Comparison of ENCODE assay signal across 13 mouse cellular contexts in genomic region chr5:12634227-12634980, GRCm38 (mm10).
DNase-seq lines count a peak whose midpoint lies in the region; ATAC-seq and TF ChIP-seq lines count a peak whose summit lies in the region.
"Had no signal": no experiment of that assay in that cellular context is flagged by ENCODE, and none has a peak within 500 bp of the region (broad histone marks: within the 10 kb centered on the region; RNA-seq: fewer than 3 reads in every experiment).

No protein-coding gene starts in this region.

- no peak overlapping the region for H3K27ac ChIP-seq in forebrain, embryonic 13.5 days
- no peak overlapping the region for H3K27ac ChIP-seq in forebrain, embryonic 16.5 days (ENCODE audit: low read length)
- H3K27ac ChIP-seq in hindbrain, embryonic 13.5 days, result no peak overlapping the region
- H3K27ac ChIP-seq: heart, embryonic 15.5 days; lung, embryonic 15.5 days had no signal

- TF ChIP-seq POLR2A in brain, embryonic 14.5 days (IDR thresholded peaks at IDR 0.05; ENCODE audit: borderline replicate concordance, extremely low read depth, insufficient read depth, insufficient read length, poor library complexity, severe bottlenecking), result no peak

- no peaks in the 10 kb centered on the region for H3K9me3 ChIP-seq in forebrain, embryonic 13.5 days (replicated peaks)
- no peaks in the 10 kb centered on the region for H3K9me3 ChIP-seq in forebrain, embryonic 16.5 days (ENCODE audit: control insufficient read depth, low read length)
- no peaks in the 10 kb centered on the region for H3K9me3 ChIP-seq in hindbrain, embryonic 13.5 days
- H3K9me3 ChIP-seq: G1E; heart, embryonic 15.5 days; lung, embryonic 15.5 days had no signal

- H3K27me3 ChIP-seq in forebrain, embryonic 13.5 days, result no peaks in the 10 kb centered on the region
- H3K27me3 ChIP-seq in forebrain, embryonic 16.5 days (replicated peaks; ENCODE audit: control insufficient read depth, insufficient read depth, low read length), result no peaks in the 10 kb centered on the region
- H3K27me3 ChIP-seq in hindbrain, embryonic 13.5 days, result no peaks in the 10 kb centered on the region
- H3K27me3 ChIP-seq: heart, embryonic 15.5 days; lung, embryonic 15.5 days had no signal

- DNase-seq in brain, embryonic 14.5 days (ENCODE audit: low read depth), result peak; percentile 41
- DNase-seq in neural tube, embryonic 10.5 days (ENCODE audit: extremely low spot score, low spot score), result peak; percentile 29
- DNase-seq in layer of hippocampus, adult 9-11 months, result no peak
- no peak for DNase-seq in cerebellum, adult 9-11 months
- no peak for DNase-seq in cerebellum, postnatal 36 days
- DNase-seq: cerebellum, adult 8-10 months; gastrocnemius, postnatal 25 days had no signal

- no peaks in the 10 kb centered on the region for H3K36me3 ChIP-seq in forebrain, embryonic 13.5 days (ENCODE audit: poor library complexity, severe bottlenecking)
- H3K36me3 ChIP-seq in forebrain, embryonic 16.5 days (ENCODE audit: control insufficient read depth, insufficient read depth), result no peaks in the 10 kb centered on the region
- H3K36me3 ChIP-seq in hindbrain, embryonic 13.5 days, result no peaks in the 10 kb centered on the region
- H3K36me3 ChIP-seq: G1E; heart, embryonic 15.5 days; lung, embryonic 15.5 days had no signal

- no peak overlapping the region for H3K9ac ChIP-seq in forebrain, embryonic 13.5 days
- H3K9ac ChIP-seq in forebrain, embryonic 16.5 days (replicated peaks; ENCODE audit: low read depth, low read length), result no peak overlapping the region
- no peak overlapping the region for H3K9ac ChIP-seq in hindbrain, embryonic 13.5 days
- H3K9ac ChIP-seq: heart, embryonic 15.5 days; lung, embryonic 15.5 days had no signal

- H3K4me1 ChIP-seq in forebrain, embryonic 13.5 days, result peaks cover 5% of the 10 kb centered on the region; the same call in 1 of the 2 replicates
- H3K4me1 ChIP-seq in forebrain, embryonic 16.5 days (replicated peaks; ENCODE audit: control insufficient read depth, insufficient read depth, low read length), result no peaks in the 10 kb centered on the region
- H3K4me1 ChIP-seq in hindbrain, embryonic 13.5 days (replicated peaks), result no peaks in the 10 kb centered on the region
- H3K4me1 ChIP-seq: heart, embryonic 15.5 days; lung, embryonic 15.5 days had no signal

- H3K4me3 ChIP-seq in forebrain, embryonic 13.5 days, result no peak overlapping the region
- no peak overlapping the region for H3K4me3 ChIP-seq in forebrain, embryonic 16.5 days (replicated peaks; ENCODE audit: low read length)
- H3K4me3 ChIP-seq in hindbrain, embryonic 13.5 days, result no peak overlapping the region
- H3K4me3 ChIP-seq: heart, embryonic 15.5 days; lung, embryonic 15.5 days had no signal

- ATAC-seq in forebrain, embryonic 13.5 days, result no peak
- ATAC-seq in forebrain, embryonic 16.5 days, result no peak
- no peak; the same call in 1 of the 2 replicates for ATAC-seq in hindbrain, embryonic 13.5 days (ENCODE audit: low FRiP score)

- 19% methylated on average over 8 of the region's 8 CpGs for WGBS in forebrain, embryonic 13.5 days
- WGBS in forebrain, embryonic 16.5 days, result 20% methylated on average over 8 of the region's 8 CpGs
- WGBS in hindbrain, embryonic 13.5 days, result 20% methylated on average over 8 of the region's 8 CpGs

- no peak for TF ChIP-seq CTCF in brain, embryonic 14.5 days (IDR thresholded peaks at IDR 0.05; ENCODE audit: borderline replicate concordance, extremely low read depth, insufficient read depth, insufficient read length)

- H3K4me2 ChIP-seq in forebrain, embryonic 13.5 days, result 0 out of 2 replicates have a peak overlapping the region, but pooled peaks have one; percentile 8
- no peak overlapping the region for H3K4me2 ChIP-seq in forebrain, embryonic 16.5 days (ENCODE audit: low read length)
- 0 out of 2 replicates have a peak overlapping the region, but pooled peaks have one; percentile 6 for H3K4me2 ChIP-seq in hindbrain, embryonic 13.5 days
- H3K4me2 ChIP-seq: heart, embryonic 15.5 days; lung, embryonic 15.5 days had no signal

Comparison
In these comparisons a context has a peak if more than half of its experiments do, and no peak if none do; other contexts are left out.
1. DNase-seq: peak in brain, embryonic 14.5 days (single experiment) and neural tube, embryonic 10.5 days (single experiment); none in layer of hippocampus, adult 9-11 months (single experiment), cerebellum, adult 9-11 months (single experiment) and cerebellum, postnatal 36 days (0 of 2).